Mouse (Mus musculus): ENCODE results near the gene Setd1b.
"Not testable (repeated sequence)": the region's sequence is repeated elsewhere in the genome, so short reads cannot be mapped to it uniquely, and the experiment has no call there.

The Setd1b gene

GRCm38 (mm10) chr5:123201523-123201892, 59.5 kb downstream of the Setd1b start:
- no peak for DNase-seq (ENCODE audit: low spot score in 2 of 2)

GRCm38 (mm10) chr5:123201987-123202386, 60.0 kb downstream of the Setd1b start:
- DNase-seq (ENCODE audit: low spot score in 2 of 2) = no peak

- not testable (repeated sequence) for DNase-seq (ENCODE audit: low spot score in 2 of 2)
Measured at GRCm38 (mm10) chr5:123202771-123203170, 60.8 kb downstream of the Setd1b start.

- not testable (repeated sequence) for DNase-seq (ENCODE audit: low spot score in 2 of 2)
Measured at GRCm38 (mm10) chr5:123203591-123203990, 61.6 kb downstream of the Setd1b start.
